Mouse (Mus musculus) embryonic facial prominence, embryonic 10.5 days (tissue): ENCODE results near the gene Tekt3. TPM values are rescaled to one million over a fixed set of nuclear protein-coding genes. Genes with fewer than 3 reads are reported as not detected.

Experiments
- DNase-seq: peaks from one replicate; pipeline ENCODE4 v3.0.0-alpha.2; 2017; ENCODE audit warnings: low spot score
- H3K27ac ChIP-seq: fragments of 300-500 bp; sonication (generic); replicated peaks from 2 replicates; pipeline ENCODE4 v1.5.1; 2016; ENCODE audit warnings: mild to moderate bottlenecking
- H3K27me3 ChIP-seq: fragments of 300-500 bp; sonication (generic); replicated peaks from 2 replicates; pipeline ENCODE4 v1.6.1; 2016; ENCODE audit warnings: low read depth, mild to moderate bottlenecking; ENCODE audit not compliant: poor library complexity, severe bottlenecking
- H3K36me3 ChIP-seq: fragments of 300-500 bp; sonication (generic); replicated peaks from 2 replicates; pipeline ENCODE4 v1.6.1; 2016; ENCODE audit warnings: mild to moderate bottlenecking, moderate library complexity
- H3K4me1 ChIP-seq: fragments of 300-500 bp; sonication (generic); 2 replicates; pipeline ENCODE4 v1.6.1; 2016
- H3K4me3 ChIP-seq: fragments of 300-500 bp; sonication (generic); 2 replicates; pipeline ENCODE4 v1.5.1; 2016; ENCODE audit warnings: mild to moderate bottlenecking, moderate library complexity
- H3K9me3 ChIP-seq: fragments of 300-500 bp; sonication (generic); 2 replicates; pipeline ENCODE4 v1.6.1; 2016; ENCODE audit warnings: mild to moderate bottlenecking
- WGBS: fragments of 180-500 bp; shearing (Covaris S2); methylation state at CpG from one replicate; pipeline ENCODE4 v1.1.7; 2016; 5-methylcytosine and 5-hydroxymethylcytosine counted together
- polyA plus RNA-seq: library from polyadenylated mRNA; unstranded; fragments of >200 nt; fragmentation: Nextera tagmentation; extraction: Ambion mirVana; gene quantifications from 2 replicates; pipeline ENCODE4 v1.2.1, GENCODE M21; 2016

The Tekt3 gene
- not detected in 2 replicates for polyA plus RNA-seq

GRCm38 (mm10) chr11:63061446-63061845 is at the start of gene Tekt3:
Gene Tekt3, plus strand, starts transcription at chr11:63061654.
- H3K27ac ChIP-seq = no peak within 1 kb of the TSS
- DNase-seq = peak; percentile 72
- 10% methylated on average over 17 of the region's 17 CpGs for WGBS
- H3K36me3 ChIP-seq = no peaks in the 10 kb centered on the region
- peaks cover 12% of the 10 kb centered on the region for H3K4me1 ChIP-seq
- peaks cover 12% of the 10 kb centered on the region for H3K27me3 ChIP-seq
- peak within 1 kb of the TSS; percentile 39 for H3K4me3 ChIP-seq
- no peaks in the 10 kb centered on the region for H3K9me3 ChIP-seq

GRCm38 (mm10) chr11:63017327-63018082 is 43.9 kb upstream of the Tekt3 start:
- Histone ChIP-seq H3K4me1 (peaks cover 41% of the 10 kb centered on the region), H3K27ac (no peak overlapping the region)
- DNase-seq = peak; percentile 30

GRCm38 (mm10) chr11:63018083-63018622 is 43.3 kb upstream of the Tekt3 start:
- DNase-seq = no peak
- no peaks in the 10 kb centered on the region for H3K36me3 ChIP-seq
- H3K4me1 ChIP-seq = peaks cover 41% of the 10 kb centered on the region
- no peak overlapping the region for H3K27ac ChIP-seq
- no peaks in the 10 kb centered on the region for H3K9me3 ChIP-seq
- H3K4me3 ChIP-seq = no peak overlapping the region
- no peaks in the 10 kb centered on the region for H3K27me3 ChIP-seq
- 84% methylated on average over 6 of the region's 6 CpGs for WGBS

More at GRCm38 (mm10) chr11:63017327-63018082, 43.9 kb upstream of the Tekt3 start:
- Histone ChIP-seq H3K36me3 (no peaks in the 10 kb centered on the region), H3K4me3 (no peak overlapping the region), H3K27me3 (no peaks in the 10 kb centered on the region), H3K9me3 (no peaks in the 10 kb centered on the region)
- WGBS = 79% methylated on average over 6 of the region's 6 CpGs

GRCm38 (mm10) chr11:63020633-63021032 is 40.8 kb upstream of the Tekt3 start:
- no peaks in the 10 kb centered on the region for H3K9me3 ChIP-seq
- no peak overlapping the region for H3K4me3 ChIP-seq
- H3K27me3 ChIP-seq = no peaks in the 10 kb centered on the region
- H3K27ac ChIP-seq = peak overlapping the region; percentile 51
- peaks cover 54% of the 10 kb centered on the region for H3K4me1 ChIP-seq
- no peak for DNase-seq
- H3K36me3 ChIP-seq = no peaks in the 10 kb centered on the region

GRCm38 (mm10) chr11:63021141-63021806 is 40.2 kb upstream of the Tekt3 start:
- DNase-seq = no peak
- Histone ChIP-seq H3K9me3 (no peaks in the 10 kb centered on the region), H3K4me3 (no peak overlapping the region), H3K36me3 (no peaks in the 10 kb centered on the region), H3K4me1 (peaks cover 54% of the 10 kb centered on the region), H3K27ac (peak overlapping the region; percentile 51), H3K27me3 (no peaks in the 10 kb centered on the region)
- 47% methylated on average over 5 of the region's 5 CpGs for WGBS

- 83% methylated on average over 5 of the region's 5 CpGs for WGBS
- no peak overlapping the region for H3K4me3 ChIP-seq
- no peaks in the 10 kb centered on the region for H3K36me3 ChIP-seq
- H3K9me3 ChIP-seq = no peaks in the 10 kb centered on the region
- peak overlapping the region; percentile 20; the same call in 1 of the 2 replicates for H3K27ac ChIP-seq
- no peaks in the 10 kb centered on the region for H3K27me3 ChIP-seq
- H3K4me1 ChIP-seq = peaks cover 53% of the 10 kb centered on the region
- no peak for DNase-seq
Measured at GRCm38 (mm10) chr11:63023461-63023860, 38.0 kb upstream of the Tekt3 start.

GRCm38 (mm10) chr11:63024136-63024535 is 37.3 kb upstream of the Tekt3 start:
- Histone ChIP-seq H3K9me3 (no peaks in the 10 kb centered on the region), H3K27me3 (no peaks in the 10 kb centered on the region), H3K4me1 (peaks cover 55% of the 10 kb centered on the region), H3K4me3 (no peak overlapping the region), H3K36me3 (no peaks in the 10 kb centered on the region), H3K27ac (no peak overlapping the region)
- DNase-seq = peak; percentile 51
- 54% methylated on average over 2 of the region's 2 CpGs for WGBS

GRCm38 (mm10) chr11:63025476-63025875 is 36.0 kb upstream of the Tekt3 start:
- 89% methylated on average over 6 of the region's 6 CpGs for WGBS
- no peak overlapping the region for H3K27ac ChIP-seq
- no peak for DNase-seq
- no peaks in the 10 kb centered on the region for H3K27me3 ChIP-seq
- no peaks in the 10 kb centered on the region for H3K9me3 ChIP-seq
- H3K36me3 ChIP-seq = no peaks in the 10 kb centered on the region
- no peak overlapping the region for H3K4me3 ChIP-seq
- peaks cover 49% of the 10 kb centered on the region for H3K4me1 ChIP-seq

GRCm38 (mm10) chr11:63026651-63027141 is 34.8 kb upstream of the Tekt3 start:
- no peak overlapping the region for H3K4me3 ChIP-seq
- no peaks in the 10 kb centered on the region for H3K9me3 ChIP-seq
- no peaks in the 10 kb centered on the region for H3K27me3 ChIP-seq
- no peak for DNase-seq
- no peak overlapping the region for H3K27ac ChIP-seq
- H3K36me3 ChIP-seq = no peaks in the 10 kb centered on the region
- H3K4me1 ChIP-seq = peaks cover 37% of the 10 kb centered on the region
- WGBS = 91% methylated on average over 9 of the region's 9 CpGs

- H3K27ac ChIP-seq = peak overlapping the region; percentile 19; the same call in 1 of the 2 replicates
- 87% methylated on average over 3 of the region's 3 CpGs for WGBS
Measured at GRCm38 (mm10) chr11:63028131-63028530, 33.3 kb upstream of the Tekt3 start.

GRCm38 (mm10) chr11:63029148-63029714 is 32.2 kb upstream of the Tekt3 start:
- Histone ChIP-seq H3K27me3 (no peaks in the 10 kb centered on the region), H3K27ac (peak overlapping the region; percentile 44; the same call in 1 of the 2 replicates), H3K9me3 (no peaks in the 10 kb centered on the region), H3K4me1 (peaks cover 24% of the 10 kb centered on the region), H3K4me3 (no peak overlapping the region), H3K36me3 (no peaks in the 10 kb centered on the region)
- WGBS = 57% methylated on average over 4 of the region's 4 CpGs
- no peak for DNase-seq

More at GRCm38 (mm10) chr11:63028131-63028530, 33.3 kb upstream of the Tekt3 start:
- Histone ChIP-seq H3K9me3 (no peaks in the 10 kb centered on the region), H3K27me3 (no peaks in the 10 kb centered on the region), H3K4me3 (no peak overlapping the region), H3K36me3 (no peaks in the 10 kb centered on the region), H3K4me1 (peaks cover 34% of the 10 kb centered on the region)
- no peak for DNase-seq

GRCm38 (mm10) chr11:63029721-63030120 is 31.7 kb upstream of the Tekt3 start:
- Histone ChIP-seq H3K36me3 (no peaks in the 10 kb centered on the region), H3K4me1 (peaks cover 21% of the 10 kb centered on the region), H3K4me3 (no peak overlapping the region), H3K9me3 (no peaks in the 10 kb centered on the region), H3K27ac (peak overlapping the region; percentile 44; the same call in 1 of the 2 replicates), H3K27me3 (no peaks in the 10 kb centered on the region)
- DNase-seq = no peak
- 86% methylated on average over 6 of the region's 6 CpGs for WGBS
